Mouse (Mus musculus): ENCODE results near the gene Sf1.

The Sf1 gene

GRCm38 (mm10) chr19:6341453-6342077, 21.9 kb upstream of the Sf1 start:
- DNase-seq (ENCODE audit: low spot score in 2 of 2) = no peak

DNA sequence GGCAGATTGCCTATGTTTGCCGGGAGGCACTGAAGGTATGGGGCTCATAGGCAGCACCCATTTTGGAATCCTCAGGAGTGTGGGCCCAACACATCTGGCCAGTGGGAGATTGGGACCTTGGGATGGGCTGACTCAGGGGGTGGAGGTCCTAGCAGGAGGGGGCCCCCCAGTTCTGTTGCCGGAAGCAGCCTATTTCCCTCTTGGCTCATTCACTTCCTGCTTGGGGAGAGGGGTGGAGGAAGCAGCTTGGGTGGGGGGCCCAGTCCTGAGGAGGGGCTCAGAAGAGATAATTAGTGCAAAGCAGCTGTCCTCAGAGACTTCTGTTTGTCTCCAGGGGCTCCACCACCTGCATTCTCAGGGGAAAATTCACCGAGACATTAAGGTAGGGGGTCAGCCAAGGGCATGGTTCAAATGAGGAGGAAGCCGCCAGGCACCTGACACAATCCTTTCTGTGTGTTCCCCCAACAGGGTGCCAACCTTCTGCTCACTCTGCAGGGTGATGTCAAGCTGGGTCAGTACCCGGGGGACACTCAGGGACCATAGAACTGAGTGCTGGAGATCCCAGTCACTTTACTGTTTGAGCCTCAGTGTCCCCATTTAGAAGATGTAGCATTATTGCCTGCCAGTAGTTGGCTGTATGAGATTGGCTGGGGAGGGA, 21.1 kb upstream of the Sf1 start:
- DNase-seq (ENCODE audit: low spot score in 2 of 2) = no peak

DNA sequence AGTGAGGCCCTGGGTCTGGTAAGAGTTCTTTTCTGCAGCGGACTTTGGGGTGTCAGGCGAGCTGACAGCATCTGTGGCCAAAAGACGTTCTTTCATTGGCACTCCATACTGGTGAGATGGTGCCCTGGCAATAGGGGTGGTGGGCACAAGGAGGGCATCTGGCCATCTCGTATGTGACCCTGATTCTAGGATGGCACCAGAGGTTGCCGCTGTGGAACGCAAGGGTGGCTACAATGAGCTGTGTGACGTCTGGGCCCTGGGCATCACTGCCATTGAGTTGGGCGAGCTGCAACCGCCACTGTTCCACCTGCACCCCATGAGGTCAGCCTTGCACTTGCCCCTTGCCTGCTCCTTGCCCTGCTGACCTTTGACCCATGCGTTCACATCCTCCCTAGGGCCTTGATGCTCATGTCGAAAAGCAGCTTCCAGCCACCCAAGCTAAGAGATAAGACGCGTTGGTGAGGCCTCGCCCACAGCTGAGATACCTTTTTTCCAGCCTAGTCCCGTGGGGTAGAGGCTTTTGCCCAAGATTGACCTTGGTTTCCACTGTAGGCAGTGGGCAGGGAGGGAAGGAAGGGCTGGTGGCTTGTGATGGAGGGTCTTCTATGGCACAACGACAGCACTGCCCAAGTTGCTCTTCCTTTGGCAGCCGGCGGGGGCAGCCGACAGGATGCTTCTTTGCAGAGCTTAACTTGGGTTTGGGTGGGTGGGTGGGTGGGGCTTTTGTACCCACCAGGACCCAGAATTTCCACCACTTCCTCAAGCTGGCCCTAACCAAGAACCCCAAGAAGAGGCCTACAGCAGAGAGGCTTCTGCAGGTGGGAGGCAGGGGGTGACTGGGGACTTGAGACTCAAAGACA, 20.2 kb upstream of the Sf1 start:
- DNase-seq (ENCODE audit: low spot score in 2 of 2) = no peak

DNA sequence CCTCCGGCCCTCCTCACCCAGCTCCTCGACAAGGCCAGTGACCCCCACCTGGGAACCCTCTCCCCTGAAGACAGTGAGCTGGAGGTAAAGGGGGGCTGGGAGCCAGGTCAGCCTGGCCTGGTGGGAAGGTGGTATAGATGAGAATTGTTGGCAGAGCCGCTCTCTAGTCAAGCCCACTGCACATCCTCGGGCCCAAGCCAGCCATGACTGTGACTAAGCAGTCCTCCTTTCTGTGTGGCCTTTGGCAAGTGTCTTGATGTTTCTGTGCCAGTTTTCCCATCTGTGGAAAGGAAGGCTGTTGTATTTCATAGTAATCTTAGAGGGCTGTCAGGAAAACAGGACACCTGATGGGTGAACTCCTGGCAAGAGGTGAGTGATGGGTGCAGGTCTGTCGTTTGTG, 19.5 kb upstream of the Sf1 start:
- no peak for DNase-seq (ENCODE audit: low spot score in 2 of 2)

DNA sequence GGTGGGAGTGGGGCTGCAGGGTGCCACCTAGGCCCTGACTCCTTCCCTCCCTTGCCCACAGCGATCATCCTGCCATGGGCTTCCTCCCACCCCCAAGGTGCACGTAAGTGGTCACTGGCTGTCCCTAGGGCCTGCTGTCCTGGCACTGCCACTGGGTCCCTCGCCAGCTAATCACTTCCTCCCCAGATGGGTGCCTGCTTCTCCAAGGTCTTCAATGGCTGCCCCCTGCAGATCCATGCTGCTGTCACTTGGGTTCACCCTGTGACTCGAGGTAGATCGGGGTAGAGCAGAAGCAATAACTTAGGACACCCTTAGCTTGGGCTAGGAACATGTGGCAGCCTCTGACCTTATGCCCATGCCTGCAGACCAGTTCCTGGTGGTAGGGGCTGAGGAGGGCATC, 17.5 kb upstream of the Sf1 start:
- DNase-seq (ENCODE audit: low spot score in 2 of 2) = no peak

GRCm38 (mm10) chr19:6346661-6347060, 16.8 kb upstream of the Sf1 start:
- DNase-seq (ENCODE audit: low spot score in 2 of 2) = no peak

GRCm38 (mm10) chr19:6347615-6348014, 15.9 kb upstream of the Sf1 start:
- DNase-seq (ENCODE audit: low spot score in 2 of 2) = no peak

DNA sequence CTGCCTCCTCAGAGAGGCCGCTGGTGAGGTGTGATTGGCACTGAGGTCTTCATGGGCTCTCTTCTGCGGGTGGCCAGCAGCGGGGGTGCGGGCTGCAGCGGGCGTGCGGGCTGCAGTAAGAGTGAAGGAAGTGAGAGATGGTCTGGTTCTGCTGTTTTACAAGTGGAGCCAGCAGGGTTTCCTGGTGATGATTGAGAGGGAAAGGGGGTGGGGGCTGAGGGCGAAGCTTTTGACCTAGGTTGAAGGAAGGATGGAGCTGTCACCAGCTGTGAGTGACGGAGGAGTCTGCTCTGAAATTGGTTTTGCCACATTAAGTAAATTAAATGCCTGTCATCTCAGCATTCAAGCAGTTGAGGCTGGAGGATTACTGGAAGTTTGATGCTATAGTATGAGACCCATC, 14.8 kb upstream of the Sf1 start:
- DNase-seq (ENCODE audit: low spot score in 2 of 2) = no peak

DNA sequence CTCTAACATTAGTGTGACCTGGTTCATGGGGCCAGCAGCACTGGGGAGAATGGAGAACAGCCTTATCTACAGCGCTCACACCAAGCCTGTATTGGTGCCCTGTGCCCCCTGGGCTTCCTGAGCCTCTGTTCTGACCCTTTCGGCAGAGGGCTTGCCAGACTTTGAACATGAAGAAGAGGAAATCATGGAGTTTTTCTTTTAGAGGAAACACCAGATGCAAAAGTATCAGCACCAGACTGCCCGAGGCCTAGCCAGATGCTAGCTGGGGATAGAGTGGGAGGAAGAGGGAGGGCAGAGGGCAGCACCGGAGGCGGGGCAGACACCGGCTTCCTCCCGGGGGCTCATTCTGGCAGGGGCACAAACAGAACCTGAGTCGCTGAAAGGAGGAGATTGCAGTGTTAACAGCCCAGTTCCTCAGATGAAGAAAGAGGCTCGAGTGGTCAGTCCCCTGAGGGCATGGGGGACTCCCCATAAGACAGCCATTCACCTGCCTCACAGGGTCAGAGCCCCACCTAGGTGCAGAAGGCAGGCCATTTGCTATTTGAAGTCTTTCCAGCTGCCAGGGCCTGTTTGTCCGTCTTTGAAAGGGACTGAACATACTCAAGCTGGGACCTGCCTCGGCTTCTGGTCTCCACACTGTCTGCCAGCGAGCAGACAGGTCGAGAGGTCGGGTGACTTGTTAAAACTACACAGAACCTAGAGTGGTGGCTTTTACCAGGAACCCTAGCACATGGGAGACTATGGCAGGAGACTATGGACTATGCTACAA, 14.1 kb upstream of the Sf1 start:
- no peak for DNase-seq (ENCODE audit: low spot score in 2 of 2)

DNA sequence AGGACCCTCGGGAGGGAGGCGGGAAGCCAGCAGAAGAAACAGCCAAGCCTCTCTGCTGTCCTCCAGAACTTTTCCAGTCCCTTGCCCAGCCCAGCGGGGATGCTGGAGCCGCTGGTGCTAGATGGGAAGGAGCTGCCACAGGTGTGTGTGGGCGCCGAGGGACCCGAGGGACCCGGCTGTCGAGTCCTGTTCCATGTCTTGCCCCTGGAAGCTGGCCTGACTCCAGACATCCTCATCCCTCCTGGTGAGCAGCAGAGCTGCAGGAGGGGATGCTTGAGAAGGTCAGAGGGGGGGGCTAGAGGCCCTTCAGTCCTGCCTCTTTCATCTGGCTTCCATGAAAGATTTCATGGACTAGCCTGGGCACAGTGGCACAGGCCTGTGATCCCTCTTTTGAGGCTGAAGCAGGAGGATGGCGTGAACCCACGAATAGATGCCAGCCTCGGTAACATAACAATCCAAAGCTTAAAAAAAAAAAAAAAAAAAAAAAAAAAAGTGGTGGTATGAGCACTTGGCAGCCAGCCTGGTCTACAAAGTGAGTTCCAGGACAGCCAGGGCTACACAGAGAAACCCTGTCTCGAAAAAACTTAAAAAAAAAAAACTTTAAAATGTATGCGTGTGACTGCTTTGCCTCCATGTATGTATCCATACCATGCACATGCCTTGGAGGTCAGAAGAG, 11.9 kb upstream of the Sf1 start:
- no peak for DNase-seq (ENCODE audit: low spot score in 2 of 2)

- DNase-seq (ENCODE audit: low spot score in 2 of 2) = no peak
Observed at GRCm38 (mm10) chr19:6352107-6352505, 11.4 kb upstream of the Sf1 start.

GRCm38 (mm10) chr19:6354030-6354429, 9.5 kb upstream of the Sf1 start:
- no peak for DNase-seq (ENCODE audit: low spot score in 2 of 2)

GRCm38 (mm10) chr19:6361291-6361690, 2.2 kb upstream of the Sf1 start:
- no peak for DNase-seq (ENCODE audit: low spot score in 2 of 2)

- DNase-seq (ENCODE audit: low spot score in 2 of 2) = no peak
Observed at GRCm38 (mm10) chr19:6363091-6363410, 439 bp upstream of the Sf1 start.

DNA sequence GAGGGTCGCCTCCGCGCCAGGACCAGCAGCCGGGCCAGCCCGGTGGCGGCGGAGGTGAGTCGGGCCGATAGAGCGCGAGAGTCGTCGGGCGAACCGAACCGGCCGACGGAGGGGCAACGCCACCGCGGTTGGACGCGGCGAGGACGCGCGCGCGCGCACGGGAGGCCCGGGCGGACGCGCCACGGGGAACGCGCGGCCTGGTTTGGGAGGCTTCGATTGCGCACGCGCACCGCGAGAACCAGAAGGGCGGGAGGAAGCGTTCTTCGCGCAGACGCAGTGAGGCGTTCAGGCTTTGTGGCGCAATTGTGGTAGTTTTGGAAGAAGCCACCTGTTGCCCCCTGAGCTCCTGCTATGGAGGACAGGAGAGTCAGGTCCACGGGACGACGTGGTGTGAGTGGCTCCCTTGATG, 831 bp downstream of the Sf1 start:
- peak; percentile 92 for DNase-seq (ENCODE audit: low spot score in 2 of 2)

- no peak for DNase-seq (ENCODE audit: low spot score in 2 of 2)
Observed at GRCm38 (mm10) chr19:6364842-6365241, 1.4 kb downstream of the Sf1 start.

DNA sequence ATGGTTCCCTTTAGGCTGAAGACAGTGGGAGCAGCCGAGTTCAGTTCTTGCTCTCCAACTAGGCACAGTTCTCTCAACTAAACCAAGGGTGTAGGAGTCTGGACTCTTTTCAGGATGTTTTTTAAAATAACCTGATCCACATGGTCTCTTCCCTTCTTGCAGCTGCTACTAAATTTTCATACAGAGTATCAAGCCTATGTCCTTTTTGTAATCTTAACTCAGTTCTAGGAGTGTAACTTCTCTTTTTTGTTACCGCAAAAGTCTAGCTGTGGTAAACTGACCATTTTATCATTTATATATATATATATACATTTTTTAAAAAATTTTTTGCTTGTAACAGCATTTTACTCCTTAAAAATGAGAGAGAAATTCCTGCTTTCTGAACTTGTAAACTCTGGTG, 6.7 kb downstream of the Sf1 start:
- no peak for DNase-seq (ENCODE audit: low spot score in 2 of 2)

GRCm38 (mm10) chr19:6372433-6372832, 8.9 kb downstream of the Sf1 start:
- no peak for DNase-seq (ENCODE audit: low spot score in 2 of 2)

- DNase-seq (ENCODE audit: low spot score in 2 of 2) = peak; percentile 68 to 80
Observed at GRCm38 (mm10) chr19:6373539-6374400, 10.3 kb downstream of the Sf1 start.

DNA sequence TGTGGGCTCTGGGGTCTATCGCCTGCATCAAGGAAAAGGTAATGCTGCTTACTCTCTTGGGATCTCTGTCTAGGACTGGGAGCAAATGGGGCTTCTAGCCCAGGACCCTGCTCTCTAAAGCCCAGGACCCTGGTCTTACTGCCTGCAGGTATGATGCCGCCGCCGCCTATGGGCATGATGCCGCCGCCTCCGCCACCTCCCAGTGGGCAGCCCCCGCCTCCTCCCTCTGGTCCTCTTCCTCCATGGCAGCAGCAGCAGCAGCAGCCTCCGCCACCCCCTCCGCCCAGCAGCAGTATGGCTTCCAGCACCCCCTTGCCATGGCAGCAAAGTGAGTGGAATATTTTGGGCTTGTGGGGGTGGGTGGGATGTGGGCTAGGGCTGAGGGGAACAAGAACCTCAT, 11.1 kb downstream of the Sf1 start:
- no peak for DNase-seq (ENCODE audit: low spot score in 2 of 2)
